Mouse (Mus musculus): ENCODE measurements at regions not wholly inside any gene's neighbourhood (a gene's known extent, or its start where the extent isn't known, plus 50 kb on each side); places are given as distances from the start of the nearest gene placed in this dataset.

DNA sequence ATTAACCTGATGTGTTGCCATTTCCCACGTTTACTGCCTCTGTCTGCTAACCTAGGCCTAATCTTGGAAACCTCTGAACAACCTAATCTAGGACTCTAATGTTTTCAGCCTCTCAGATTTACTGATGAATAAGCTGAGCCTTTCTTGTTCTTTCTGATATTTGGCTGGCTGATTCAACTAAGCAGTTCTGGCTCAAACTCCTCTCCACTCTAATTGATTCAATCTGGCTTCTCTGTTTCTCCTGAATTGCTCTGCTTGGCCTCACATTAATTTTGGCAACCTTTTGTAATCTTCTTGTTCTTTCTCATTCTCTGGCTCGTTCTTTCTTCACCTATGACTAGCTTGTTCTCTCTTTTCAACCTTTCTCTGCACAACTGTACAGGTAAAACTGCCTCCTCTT, 1561.2 kb upstream of the Zeb2 start:
- no peak for DNase-seq

- DNase-seq, result no peak
Measured at GRCm38 (mm10) chr2:46669517-46670291, 1552.5 kb upstream of the Zeb2 start.

GRCm38 (mm10) chr2:46666990-46667337, 1549.8 kb upstream of the Zeb2 start:
- DNase-seq, result no peak

GRCm38 (mm10) chr2:46666084-46666989, 1549.1 kb upstream of the Zeb2 start:
- DNase-seq, result no peak

- DNase-seq, result no peak
Measured at GRCm38 (mm10) chr2:46661876-46662275, 1544.7 kb upstream of the Zeb2 start.

GRCm38 (mm10) chr2:46660577-46660976, 1543.4 kb upstream of the Zeb2 start:
- no peak for DNase-seq

GRCm38 (mm10) chr2:46655289-46655688, 1538.1 kb upstream of the Zeb2 start:
- no peak for DNase-seq

DNA sequence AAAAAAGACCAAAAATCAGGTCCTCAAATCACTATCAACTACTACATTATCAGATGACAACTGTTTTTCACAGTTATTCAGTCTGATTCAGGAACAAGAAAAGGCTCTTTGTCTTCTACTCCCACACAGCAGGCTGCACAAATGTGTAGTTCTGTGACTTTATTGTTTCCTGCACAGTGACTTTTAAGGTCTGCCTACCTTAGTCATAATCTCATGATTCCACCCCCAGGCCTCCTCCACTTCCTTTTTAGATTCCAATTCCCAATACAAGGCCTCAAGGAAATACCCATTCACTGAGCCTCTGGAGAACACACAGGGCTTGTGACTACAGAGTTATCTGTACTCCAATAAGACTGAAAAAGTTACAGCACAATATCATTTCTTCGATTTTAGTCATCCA, 1535.4 kb upstream of the Zeb2 start:
- no peak for DNase-seq

GRCm38 (mm10) chr2:46646366-46646765, 1529.2 kb upstream of the Zeb2 start:
- no peak for DNase-seq

DNA sequence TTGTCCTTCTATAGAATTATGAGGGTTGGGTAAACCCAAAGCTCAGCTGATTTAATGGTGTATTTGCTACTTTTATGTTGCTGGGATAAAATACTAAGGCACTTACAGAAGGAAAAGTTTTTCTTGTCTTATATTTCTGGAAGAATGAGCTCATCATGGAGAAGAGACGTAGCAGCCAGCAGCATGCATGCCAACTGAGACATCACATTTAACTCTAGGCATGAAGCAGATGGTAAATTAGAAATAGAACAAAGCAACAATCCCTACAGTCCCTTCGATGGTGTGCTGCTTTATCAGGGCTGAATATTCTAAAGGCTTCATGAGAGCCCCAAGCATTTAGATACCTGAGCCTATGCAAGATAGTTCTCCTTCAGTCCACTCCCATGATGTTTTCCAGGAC, 1492.0 kb upstream of the Zeb2 start:
- no peak for DNase-seq

GRCm38 (mm10) chr2:46581773-46582172, 1464.6 kb upstream of the Zeb2 start:
- DNase-seq, result no peak

GRCm38 (mm10) chr2:46570416-46570815, 1453.2 kb upstream of the Zeb2 start:
- DNase-seq, result no peak

GRCm38 (mm10) chr2:46533395-46533794, 1416.2 kb upstream of the Zeb2 start:
- DNase-seq, result no peak

DNA sequence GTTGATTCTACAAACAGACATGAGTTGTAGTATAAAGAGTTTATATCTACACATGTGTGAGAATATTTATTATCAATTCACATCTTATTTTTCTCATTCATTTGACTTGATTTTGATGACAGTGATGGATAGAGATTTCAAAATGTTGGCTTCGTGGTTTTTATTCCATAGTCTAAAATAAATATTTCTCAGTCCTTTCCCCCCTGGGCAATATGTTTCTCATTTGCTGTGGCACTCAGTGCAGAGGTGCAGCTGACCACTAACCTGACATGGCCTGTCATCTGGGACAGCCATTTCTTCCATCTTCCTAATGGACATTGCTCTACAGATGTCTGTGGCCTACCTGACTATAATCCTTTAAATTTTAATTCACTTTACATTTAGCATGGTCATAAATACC, 1413.5 kb upstream of the Zeb2 start:
- DNase-seq, result no peak

DNA sequence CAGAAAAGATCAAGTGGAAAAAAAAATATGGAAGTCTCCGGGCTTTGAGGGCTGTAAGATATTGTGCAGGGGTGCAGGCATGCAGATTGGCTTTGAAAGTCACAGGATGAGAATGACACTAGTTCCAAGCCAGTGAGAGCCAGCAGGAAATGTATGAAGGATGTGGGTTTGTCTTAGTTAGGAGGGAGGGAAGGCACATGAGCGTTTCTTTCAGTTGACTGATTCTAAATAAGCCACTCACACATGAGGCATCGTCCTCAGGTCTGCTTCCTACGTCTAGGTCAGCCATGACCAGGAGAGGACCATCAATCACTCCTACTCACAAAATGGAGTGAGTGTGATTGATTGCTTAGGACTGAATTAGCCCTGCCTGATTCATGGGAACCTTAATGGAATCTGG, 1408.0 kb upstream of the Zeb2 start:
- DNase-seq, result no peak

- no peak for DNase-seq
Measured at GRCm38 (mm10) chr2:46524625-46525024, 1407.4 kb upstream of the Zeb2 start.

DNA sequence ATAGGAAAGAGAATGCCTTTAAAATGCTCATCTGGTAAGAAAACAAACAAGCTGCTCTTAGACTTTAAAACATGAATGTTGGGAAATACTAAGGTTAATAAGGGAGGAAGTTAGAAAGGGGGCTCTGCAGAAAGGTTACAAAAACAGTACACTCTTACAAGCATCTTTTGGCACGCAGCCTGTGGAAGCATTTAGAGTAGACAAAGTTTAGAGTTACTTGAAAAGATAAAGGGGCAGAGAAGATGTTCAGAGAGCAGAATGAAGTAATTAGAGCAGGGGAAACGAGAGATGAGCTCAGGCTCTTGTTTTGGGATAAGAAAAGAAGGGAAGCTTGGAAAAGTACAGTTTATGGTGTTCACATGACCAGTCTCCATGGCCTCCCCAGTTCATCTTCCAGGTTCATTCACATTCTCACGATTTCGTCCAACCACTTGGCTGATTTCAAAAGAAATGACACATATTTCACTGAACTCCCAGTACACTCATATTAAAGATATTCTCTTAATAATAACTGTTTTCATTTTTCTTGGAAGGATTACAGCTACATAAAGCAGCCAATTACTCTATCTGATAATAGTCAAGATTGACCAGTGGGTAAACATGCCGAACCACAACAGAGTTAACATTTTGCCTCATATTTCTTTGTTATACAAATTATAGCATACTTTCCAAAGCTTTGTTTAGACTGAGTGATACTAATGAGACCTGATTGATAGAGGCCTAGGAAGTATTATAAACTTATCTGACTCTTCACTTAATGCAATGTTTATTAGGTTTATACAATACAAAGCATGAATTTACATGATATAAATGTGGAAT, 1404.2 kb upstream of the Zeb2 start:
- DNase-seq, result no peak

GRCm38 (mm10) chr2:46512237-46513028, 1395.2 kb upstream of the Zeb2 start:
- DNase-seq, result no peak

- no peak for DNase-seq
Measured at GRCm38 (mm10) chr2:46506951-46507350, 1389.8 kb upstream of the Zeb2 start.

- no peak for DNase-seq
Measured at GRCm38 (mm10) chr2:46503074-46503473, 1385.9 kb upstream of the Zeb2 start.

DNA sequence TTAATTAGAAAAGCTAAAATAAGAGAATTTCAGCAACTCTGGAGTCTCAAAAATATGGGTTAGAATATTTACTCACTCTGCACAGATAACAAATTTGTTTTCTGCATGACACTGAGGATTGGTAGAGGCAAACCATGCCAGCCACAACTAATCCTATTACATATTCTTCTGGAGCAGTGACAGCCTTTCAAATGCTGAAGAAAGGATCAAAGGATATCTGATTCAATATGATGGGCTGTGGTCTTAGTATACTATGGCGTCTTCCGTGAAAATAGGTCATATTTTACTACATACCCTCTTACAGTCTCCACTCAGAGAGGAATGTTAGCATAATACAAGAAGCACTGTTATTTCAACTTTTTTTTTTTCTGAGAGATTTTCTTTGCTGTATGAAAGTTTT, 1375.1 kb upstream of the Zeb2 start:
- no peak for DNase-seq

DNA sequence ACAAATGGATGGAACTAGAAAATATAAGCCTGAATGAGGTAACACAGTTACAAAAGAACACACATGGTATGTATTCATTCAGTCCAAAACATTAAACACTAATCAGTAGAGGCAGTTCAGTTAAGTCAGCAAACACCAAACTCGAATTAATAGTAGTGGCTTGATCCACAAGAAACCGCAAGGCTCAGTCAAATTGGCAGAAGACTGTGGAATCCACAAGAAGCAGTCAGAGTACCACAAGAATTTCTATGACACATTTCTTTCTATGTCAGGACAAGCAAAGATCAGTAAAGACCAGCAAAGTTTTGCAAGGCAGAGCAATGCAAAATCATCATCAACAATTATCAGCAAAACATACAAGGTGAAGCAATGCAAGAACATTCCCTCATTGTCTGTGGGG, 1373.9 kb upstream of the Zeb2 start:
- no peak for DNase-seq

Data from kidney, adult 11 months (tissue).